Mouse (Mus musculus): Measurements from ENCODE around the gene Cbfa2t3. TPM values are rescaled to one million over a fixed set of nuclear protein-coding genes. Genes with fewer than 3 reads are reported as not detected.

The Cbfa2t3 gene
- polyA plus RNA-seq, 1 experiment from 2014 or later, result 1.8 TPM

GRCm38 (mm10) chr8:122713157-122713518, 14.2 kb upstream of the Cbfa2t3 start:
- TF ChIP-seq CTCF (IDR thresholded peaks at IDR 0.05; ENCODE audit: low read depth) (no peak), EP300 (optimal IDR thresholded peaks at IDR 0.05) (no peak)
- WGBS, result 87% methylated on average over 5 of the region's 5 CpGs
- H3K4me2 ChIP-seq (replicated peaks; ENCODE audit: low read depth), result no peak overlapping the region
- ATAC-seq (ENCODE audit: low FRiP score, low TSS enrichment) (no peak), DNase-seq (ENCODE audit: low spot score) (no peak)
- no peaks in the 10 kb centered on the region for H3K36me3 ChIP-seq (ENCODE audit: control insufficient read depth, insufficient read depth, low read length)
- no peak overlapping the region for H3K9ac ChIP-seq (ENCODE audit: low read length)
- H3K9me3 ChIP-seq (ENCODE audit: control insufficient read depth, low read length), result no peaks in the 10 kb centered on the region
- no peaks in the 10 kb centered on the region for H3K4me1 ChIP-seq (replicated peaks; ENCODE audit: control insufficient read depth, insufficient read depth)
- H3K4me3 ChIP-seq (ENCODE audit: low read depth, low read length), result no peak overlapping the region
- no peaks in the 10 kb centered on the region for H3K27me3 ChIP-seq (ENCODE audit: control insufficient read depth, insufficient read depth, low read length)
- H3K27ac ChIP-seq (replicated peaks), result no peak overlapping the region

DNA sequence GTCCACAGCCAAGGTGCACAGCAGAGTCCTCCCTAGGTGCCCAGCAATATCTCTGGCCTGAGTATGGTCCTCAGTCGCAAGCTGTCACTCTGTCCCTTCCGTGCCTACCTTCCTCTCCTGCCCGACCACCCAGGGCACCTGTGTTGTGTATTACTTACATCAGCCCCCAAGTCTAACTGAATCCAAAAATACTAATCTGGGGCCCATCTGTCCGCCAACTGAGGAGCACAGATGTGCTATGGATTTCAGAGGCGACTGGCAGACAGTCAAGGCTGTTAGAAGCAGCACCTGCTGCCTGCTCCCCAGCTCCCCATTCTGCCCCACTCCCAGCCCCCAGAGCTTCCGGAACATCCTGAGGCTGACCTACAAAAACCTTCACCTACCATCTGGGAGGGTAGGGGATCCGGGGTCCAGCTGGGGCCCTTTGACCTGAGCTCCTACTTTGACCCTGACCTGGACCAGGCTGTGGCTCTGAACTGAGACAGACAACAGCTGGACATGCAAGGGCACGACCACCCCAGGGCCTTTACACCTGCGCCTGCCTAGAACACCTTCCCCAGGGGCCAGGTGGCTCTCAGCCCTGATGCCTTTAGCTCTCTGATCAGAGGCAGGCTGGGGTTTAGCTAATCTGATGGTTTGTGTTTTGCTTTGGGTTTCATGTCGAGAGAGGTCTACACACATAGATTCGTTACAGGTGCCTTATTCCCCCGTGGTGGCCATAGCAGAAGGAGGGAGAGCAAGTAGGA, 13.7 kb upstream of the Cbfa2t3 start:
- WGBS, result 63% methylated on average over 12 of the region's 12 CpGs
- ATAC-seq (ENCODE audit: low FRiP score, low TSS enrichment), result no peak
- Histone ChIP-seq H3K4me3 (ENCODE audit: low read depth, low read length) (no peak overlapping the region), H3K4me1 (replicated peaks; ENCODE audit: control insufficient read depth, insufficient read depth) (no peaks in the 10 kb centered on the region), H3K9ac (ENCODE audit: low read length) (no peak overlapping the region), H3K9me3 (ENCODE audit: control insufficient read depth, low read length) (no peaks in the 10 kb centered on the region), H3K27me3 (ENCODE audit: control insufficient read depth, insufficient read depth, low read length) (no peaks in the 10 kb centered on the region), H3K4me2 (replicated peaks; ENCODE audit: low read depth) (no peak overlapping the region), H3K27ac (replicated peaks) (no peak overlapping the region), H3K36me3 (ENCODE audit: control insufficient read depth, insufficient read depth, low read length) (no peaks in the 10 kb centered on the region)
- DNase-seq (ENCODE audit: low spot score), result no peak
- TF ChIP-seq EP300 (optimal IDR thresholded peaks at IDR 0.05), result no peak
- no peak for TF ChIP-seq CTCF (IDR thresholded peaks at IDR 0.05; ENCODE audit: low read depth)

DNA sequence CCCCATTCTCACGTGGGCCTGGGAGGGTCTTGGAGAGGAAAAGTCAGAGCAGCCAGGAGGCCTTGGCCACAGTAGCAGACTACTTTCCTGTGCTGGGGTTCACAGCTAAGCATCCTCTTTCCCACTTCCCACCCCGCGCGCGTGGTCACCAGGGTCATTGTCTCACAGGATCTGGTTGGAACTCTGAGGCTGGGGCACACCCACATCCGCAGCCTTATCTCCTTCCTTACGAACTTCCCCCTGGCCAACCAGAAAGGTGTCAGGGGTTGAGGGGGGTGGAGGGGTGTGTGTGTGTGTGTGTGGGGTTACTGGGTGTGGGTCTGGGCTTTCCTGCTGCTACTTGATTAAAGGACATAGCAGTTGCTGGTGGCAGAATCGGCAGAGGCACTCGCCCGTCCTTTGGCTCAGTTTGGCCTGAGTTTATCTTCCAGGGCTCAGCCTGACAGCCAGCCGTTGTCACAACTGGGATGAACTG, 13.0 kb upstream of the Cbfa2t3 start:
- TF ChIP-seq CTCF (IDR thresholded peaks at IDR 0.05; ENCODE audit: low read depth), result no peak
- no peak for TF ChIP-seq EP300 (optimal IDR thresholded peaks at IDR 0.05)
- Histone ChIP-seq H3K9ac (ENCODE audit: low read length) (no peak overlapping the region), H3K27ac (replicated peaks) (no peak overlapping the region), H3K4me3 (ENCODE audit: low read depth, low read length) (no peak overlapping the region), H3K9me3 (ENCODE audit: control insufficient read depth, low read length) (no peaks in the 10 kb centered on the region), H3K4me1 (replicated peaks; ENCODE audit: control insufficient read depth, insufficient read depth) (no peaks in the 10 kb centered on the region), H3K36me3 (ENCODE audit: control insufficient read depth, insufficient read depth, low read length) (no peaks in the 10 kb centered on the region), H3K4me2 (replicated peaks; ENCODE audit: low read depth) (no peak overlapping the region), H3K27me3 (ENCODE audit: control insufficient read depth, insufficient read depth, low read length) (no peaks in the 10 kb centered on the region)
- 46% methylated on average over 11 of the region's 11 CpGs for WGBS
- DNase-seq (ENCODE audit: low spot score) (no peak), ATAC-seq (ENCODE audit: low FRiP score, low TSS enrichment) (no peak)

DNA sequence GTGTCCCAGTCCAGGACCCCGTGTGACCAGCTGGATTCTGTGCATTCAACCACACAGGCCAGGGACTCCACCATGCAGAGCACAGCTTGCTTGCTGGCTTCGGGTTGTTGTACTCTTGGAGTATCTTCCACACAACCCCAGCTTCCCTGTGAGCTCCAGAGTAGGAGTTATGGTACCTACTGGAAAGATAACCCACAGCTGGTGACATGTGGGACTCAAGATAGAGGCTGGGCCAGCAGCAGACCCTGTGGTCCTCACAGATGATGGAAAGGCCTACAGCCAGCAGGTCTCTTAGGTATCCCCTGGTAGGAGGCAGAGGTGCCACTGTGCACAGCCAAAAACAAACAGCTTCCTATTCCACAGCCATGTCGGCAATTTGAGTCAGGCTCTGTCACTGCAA, 12.6 kb upstream of the Cbfa2t3 start:
- H3K4me2 ChIP-seq (replicated peaks; ENCODE audit: low read depth), result no peak overlapping the region
- DNase-seq (ENCODE audit: low spot score), result no peak
- TF ChIP-seq EP300 (optimal IDR thresholded peaks at IDR 0.05) (no peak), CTCF (IDR thresholded peaks at IDR 0.05; ENCODE audit: low read depth) (no peak)
- ATAC-seq (ENCODE audit: low FRiP score, low TSS enrichment), result no peak
- H3K4me3 ChIP-seq (ENCODE audit: low read depth, low read length), result no peak overlapping the region
- no peaks in the 10 kb centered on the region for H3K27me3 ChIP-seq (ENCODE audit: control insufficient read depth, insufficient read depth, low read length)
- no peak overlapping the region for H3K9ac ChIP-seq (ENCODE audit: low read length)
- no peak overlapping the region for H3K27ac ChIP-seq (replicated peaks)
- no peaks in the 10 kb centered on the region for H3K9me3 ChIP-seq (ENCODE audit: control insufficient read depth, low read length)
- H3K4me1 ChIP-seq (replicated peaks; ENCODE audit: control insufficient read depth, insufficient read depth), result no peaks in the 10 kb centered on the region
- no peaks in the 10 kb centered on the region for H3K36me3 ChIP-seq (ENCODE audit: control insufficient read depth, insufficient read depth, low read length)
- 62% methylated on average over 3 of the region's 3 CpGs for WGBS

DNA sequence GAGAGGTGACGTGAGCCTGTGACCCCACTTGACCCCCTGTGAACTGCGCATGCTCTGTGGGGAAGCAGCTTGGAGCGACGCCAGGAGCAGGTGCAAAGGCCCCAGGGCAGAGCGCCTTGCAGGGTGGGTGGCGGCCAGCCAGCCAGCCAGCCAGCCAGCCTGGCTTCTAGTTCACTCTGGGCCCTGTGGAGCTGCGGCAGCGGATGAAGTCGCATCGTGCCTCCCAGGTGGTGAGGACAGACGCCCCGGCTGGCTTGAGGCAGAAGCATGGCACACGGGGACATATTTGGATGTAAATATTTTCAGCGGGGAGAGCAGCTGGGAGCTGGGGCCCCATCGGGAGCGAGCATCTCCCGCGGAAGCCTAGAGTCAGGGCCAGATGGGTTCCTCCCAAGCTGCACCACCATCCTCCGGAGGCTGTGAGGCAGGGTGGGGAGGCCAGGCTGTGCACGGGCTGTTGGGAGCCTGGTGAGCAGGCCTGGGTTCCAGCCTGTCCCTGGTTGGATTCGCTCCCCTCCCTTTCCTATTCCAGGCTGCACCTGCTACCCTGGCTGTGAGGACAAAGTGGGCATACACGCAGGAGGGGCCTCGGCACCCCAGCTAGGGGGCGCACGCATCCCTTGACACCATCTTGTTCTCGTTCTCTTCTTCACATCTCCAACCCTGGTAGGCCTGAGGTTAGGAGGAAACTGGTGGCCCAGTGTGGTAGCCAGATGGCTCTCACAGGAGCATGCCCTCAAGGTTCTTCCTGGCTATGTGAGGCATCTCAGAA, 10.6 kb upstream of the Cbfa2t3 start:
- DNase-seq (ENCODE audit: low spot score) (no peak), ATAC-seq (ENCODE audit: low FRiP score, low TSS enrichment) (no peak)
- no peak overlapping the region for H3K9ac ChIP-seq (ENCODE audit: low read length)
- TF ChIP-seq CTCF (IDR thresholded peaks at IDR 0.05; ENCODE audit: low read depth) (peak; percentile 28; the same call in 1 of the 2 replicates), EP300 (optimal IDR thresholded peaks at IDR 0.05) (no peak)
- H3K4me1 ChIP-seq (replicated peaks; ENCODE audit: control insufficient read depth, insufficient read depth), result no peaks in the 10 kb centered on the region
- H3K27ac ChIP-seq (replicated peaks), result no peak overlapping the region
- H3K27me3 ChIP-seq (ENCODE audit: control insufficient read depth, insufficient read depth, low read length), result no peaks in the 10 kb centered on the region
- WGBS, result 46% methylated on average over 26 of the region's 26 CpGs
- H3K4me2 ChIP-seq (replicated peaks; ENCODE audit: low read depth), result no peak overlapping the region
- H3K4me3 ChIP-seq (ENCODE audit: low read depth, low read length), result no peak overlapping the region
- no peaks in the 10 kb centered on the region for H3K36me3 ChIP-seq (ENCODE audit: control insufficient read depth, insufficient read depth, low read length)
- no peaks in the 10 kb centered on the region for H3K9me3 ChIP-seq (ENCODE audit: control insufficient read depth, low read length)

DNA sequence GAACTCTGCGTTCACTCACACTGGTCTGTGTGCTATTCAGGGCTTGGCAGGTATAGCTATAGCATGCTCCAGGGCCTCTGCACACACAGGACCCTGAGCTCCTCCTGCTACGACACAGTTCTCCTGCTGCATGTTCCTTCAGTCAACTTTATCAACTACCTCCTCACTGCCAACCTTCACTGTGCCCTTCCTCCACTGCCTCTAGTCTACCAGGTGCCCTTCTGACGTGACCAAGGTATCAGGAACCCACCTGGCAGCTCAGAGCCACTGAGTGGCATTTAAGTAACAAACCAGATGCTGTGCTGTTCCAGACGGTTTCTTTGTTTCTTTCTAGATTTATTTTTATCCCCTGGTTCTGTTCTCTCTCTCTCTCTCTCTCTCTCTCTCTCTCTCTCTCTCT, 8.3 kb upstream of the Cbfa2t3 start:
- Histone ChIP-seq H3K27me3 (ENCODE audit: control insufficient read depth, insufficient read depth, low read length) (no peaks in the 10 kb centered on the region), H3K9me3 (ENCODE audit: control insufficient read depth, low read length) (no peaks in the 10 kb centered on the region), H3K36me3 (ENCODE audit: control insufficient read depth, insufficient read depth, low read length) (no peaks in the 10 kb centered on the region), H3K4me2 (replicated peaks; ENCODE audit: low read depth) (no peak overlapping the region), H3K27ac (replicated peaks) (no peak overlapping the region), H3K4me1 (replicated peaks; ENCODE audit: control insufficient read depth, insufficient read depth) (no peaks in the 10 kb centered on the region), H3K9ac (ENCODE audit: low read length) (no peak overlapping the region), H3K4me3 (ENCODE audit: low read depth, low read length) (no peak overlapping the region)
- TF ChIP-seq CTCF (IDR thresholded peaks at IDR 0.05; ENCODE audit: low read depth) (no peak), EP300 (optimal IDR thresholded peaks at IDR 0.05) (no peak)
- DNase-seq (ENCODE audit: low spot score) (no peak), ATAC-seq (ENCODE audit: low FRiP score, low TSS enrichment) (no peak)
- 41% methylated on average over 4 of the region's 4 CpGs for WGBS

All from stomach, postnatal 0 days (tissue).